In genomic region chr7:118705101-118705961, GRCm38 (mm10) we compare ENCODE assay signal across 8 mouse cellular contexts. TPM values are rescaled to one million over a fixed set of nuclear protein-coding genes. Genes with fewer than 3 reads are reported as not detected.
DNase-seq lines count a peak whose midpoint lies in the region; ATAC-seq lines count a peak whose summit lies in the region.

TSS of gene Gde1 (minus strand) at chr7:118705778.

- peak within 1 kb of the TSS; percentile 76 for H3K9ac ChIP-seq in intestine, embryonic 14.5 days (ENCODE audit: low read length)

- intact Hi-C loops in left cerebral cortex, postnatal 14 days (cut with DNase I), result no loop called here

- no peaks in the 10 kb centered on the region for H3K27me3 ChIP-seq in intestine, embryonic 14.5 days (replicated peaks; ENCODE audit: control insufficient read depth, insufficient read depth, low read length)

- H3K4me1 ChIP-seq in intestine, embryonic 14.5 days (replicated peaks; ENCODE audit: control insufficient read depth, insufficient read depth, low read length), result peaks cover 13% of the 10 kb centered on the region

- H3K4me2 ChIP-seq in intestine, embryonic 14.5 days (ENCODE audit: low read length), result peak within 1 kb of the TSS; percentile 79

- no peaks in the 10 kb centered on the region for H3K36me3 ChIP-seq in intestine, embryonic 14.5 days (ENCODE audit: control insufficient read depth, insufficient read depth, low read length)

- DNase-seq in adrenal gland, adult (ENCODE audit: inconsistent age in 2 of 2, low spot score in 1 of 2), result peak; percentile 95 to 98
- DNase-seq in embryo, embryonic 10.5 days (ENCODE audit: low spot score), result peak; percentile 96
- DNase-seq in gastrocnemius, postnatal 25 days, result peak; percentile 90
- DNase-seq in intestine, embryonic 14.5 days (ENCODE audit: low spot score), result peak; percentile 92
- DNase-seq in left cerebral cortex, postnatal 14 days (ENCODE audit: low spot score in 2 of 2), result peak; percentile 93 to 94
- DNase-seq in mesoderm, embryonic 11.5 days (ENCODE audit: low read depth, low spot score), result peak; percentile 89
- DNase-seq in right cerebral cortex, postnatal 36 days (ENCODE audit: low spot score in 2 of 2), result peak; percentile 87 to 93
- DNase-seq in yolk sac, embryonic 10.5 days (ENCODE audit: low spot score), result peak; percentile 93

- peak within 1 kb of the TSS; percentile 91 for H3K4me3 ChIP-seq in intestine, embryonic 14.5 days (ENCODE audit: low read depth, low read length)

- 1% methylated on average over 66 of the region's 66 CpGs for WGBS in intestine, embryonic 14.5 days

- H3K9me3 ChIP-seq in intestine, embryonic 14.5 days (ENCODE audit: control insufficient read depth, low read length), result no peaks in the 10 kb centered on the region

- ATAC-seq in intestine, embryonic 14.5 days (replicated peaks; ENCODE audit: low FRiP score, low TSS enrichment, low read depth), result peak; percentile 89

- peak within 1 kb of the TSS; percentile 76 for H3K27ac ChIP-seq in intestine, embryonic 14.5 days (ENCODE audit: low read depth)

RNA-seq across cellular contexts. Expression of gene Gde1, which starts in this region (rescaled TPM):
- 10 to 100 TPM; 32.7 to 38.1 TPM for total RNA-seq in gastrocnemius, postnatal 25 days (2021)
- 114 and 125 TPM in 2 replicates for polyA plus RNA-seq in intestine, embryonic 14.5 days (2014; fragmentation: Nextera tagmentation; extraction: Ambion mirVana)
- total RNA-seq in left cerebral cortex, postnatal 14 days (2021), result 100 to 1,000 TPM; 325 to 333 TPM

Comparison
In these comparisons a context has a peak if more than half of its experiments do, and no peak if none do; other contexts are left out.
1. Peak in every context shown above with its lines: DNase-seq, ATAC-seq, H3K4me3 ChIP-seq and H3K27ac ChIP-seq.
2. RNA of gene Gde1 (total RNA-seq): 325 to 333 TPM in left cerebral cortex, postnatal 14 days; 32.7 to 38.1 TPM in gastrocnemius, postnatal 25 days; every median in the first group is over 4 times any median in the second.